Mouse (Mus musculus): ENCODE data around the gene Msi1. TPM values are rescaled to one million over a fixed set of nuclear protein-coding genes. Genes with fewer than 3 reads are reported as not detected.

Gene Msi1
- 52.4 and 53.9 TPM in 2 replicates for polyA plus RNA-seq (2014; fragmentation: Nextera tagmentation; extraction: Ambion mirVana)

DNA sequence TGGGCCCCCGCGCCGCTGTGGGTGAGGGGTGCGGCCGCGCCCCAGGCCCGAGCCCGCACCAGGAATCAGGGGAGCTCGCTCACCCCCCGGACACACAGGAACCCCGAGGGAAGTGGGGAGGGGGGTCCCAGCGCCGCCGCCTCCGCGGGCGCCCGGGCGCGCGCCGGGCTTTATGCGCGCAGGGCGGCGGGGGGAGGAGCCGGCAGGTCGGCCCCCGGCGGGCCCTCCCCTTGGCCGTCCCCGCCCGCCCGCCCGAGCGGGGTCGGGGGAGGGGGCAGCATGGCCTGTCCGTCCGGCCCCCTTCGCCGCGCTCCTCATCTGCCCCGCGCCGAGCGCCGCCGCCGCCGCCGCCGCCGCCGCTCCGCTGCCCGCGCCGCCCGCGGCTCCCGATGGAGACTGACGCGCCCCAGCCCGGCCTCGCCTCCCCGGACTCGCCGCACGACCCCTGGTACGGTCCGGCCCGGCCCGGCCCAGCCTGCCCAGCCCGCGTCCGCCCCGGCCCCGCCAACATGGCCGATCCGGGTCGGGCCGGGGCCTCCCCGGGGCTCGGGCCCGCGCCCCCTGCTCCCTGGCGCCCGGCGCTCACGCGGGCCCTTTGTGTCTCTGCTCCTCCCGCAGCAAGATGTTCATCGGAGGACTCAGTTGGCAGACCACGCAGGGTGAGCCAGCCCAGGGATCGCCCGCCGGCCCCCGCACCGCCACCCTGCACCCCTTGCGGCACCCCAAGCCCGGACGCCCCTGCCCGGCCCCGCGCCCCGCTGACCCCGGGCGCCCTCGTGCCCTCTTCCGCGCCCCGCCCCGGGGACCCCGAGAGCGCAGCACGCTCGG is at the start of gene Msi1:
Gene Msi1 (plus strand): TSS at position 241 of the 828 bp plus-strand sequence.
- no peaks in the 10 kb centered on the region for H3K27me3 ChIP-seq (ENCODE audit: control insufficient read depth, insufficient read depth, low read length)
- DNase-seq (ENCODE audit: low spot score) (peak; percentile 76), ATAC-seq (replicated peaks; ENCODE audit: insufficient number of reproducible peaks, low FRiP score, low TSS enrichment, low read depth) (peak; percentile 77)
- H3K36me3 ChIP-seq (replicated peaks; ENCODE audit: control insufficient read depth, insufficient read depth, low read depth, low read length): no peaks in the 10 kb centered on the region; the same call in 1 of the 2 replicates
- H3K27ac ChIP-seq (replicated peaks; ENCODE audit: low read depth, low read length): peak within 1 kb of the TSS; percentile 92
- no peaks in the 10 kb centered on the region for H3K9me3 ChIP-seq (replicated peaks; ENCODE audit: control insufficient read depth, low read length)
- peaks cover 15% of the 10 kb centered on the region for H3K4me1 ChIP-seq (ENCODE audit: control insufficient read depth, insufficient read depth, low read length)
- peak within 1 kb of the TSS; percentile 88 for H3K4me2 ChIP-seq (ENCODE audit: low read depth, low read length)
- H3K4me3 ChIP-seq (ENCODE audit: low read depth, low read length): peak within 1 kb of the TSS; percentile 100
- H3K9ac ChIP-seq (replicated peaks; ENCODE audit: low read length): peak within 1 kb of the TSS; percentile 100
- WGBS: under 1% methylated on average over 53 of the region's 117 CpGs

DNA sequence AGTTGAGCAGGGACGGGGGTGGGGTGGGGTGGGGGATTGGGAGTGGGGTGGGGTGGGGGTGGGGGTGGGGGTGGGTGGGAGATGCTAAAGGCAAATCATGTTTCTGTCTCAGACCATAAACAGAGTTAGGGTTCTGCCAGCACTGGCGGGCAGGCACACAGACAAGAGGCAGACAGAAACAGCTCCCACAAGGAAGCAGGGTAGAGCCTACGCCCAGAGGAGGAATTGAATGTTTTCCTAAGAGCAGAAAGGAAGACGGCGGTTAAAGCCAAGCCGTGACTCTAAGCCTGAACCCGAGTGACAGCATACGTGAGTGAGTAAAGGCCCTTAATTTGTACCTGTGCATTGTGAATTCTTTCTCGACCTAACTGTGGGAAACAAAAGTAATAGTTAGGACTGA is 37.5 kb upstream of the Msi1 start:
- H3K9me3 ChIP-seq (replicated peaks; ENCODE audit: control insufficient read depth, low read length): no peaks in the 10 kb centered on the region
- no peak overlapping the region for H3K4me3 ChIP-seq (ENCODE audit: low read depth, low read length)
- no peak overlapping the region for H3K9ac ChIP-seq (replicated peaks; ENCODE audit: low read length)
- H3K27ac ChIP-seq (replicated peaks; ENCODE audit: low read depth, low read length): no peak overlapping the region
- no peak overlapping the region for H3K4me2 ChIP-seq (ENCODE audit: low read depth, low read length)
- H3K36me3 ChIP-seq (replicated peaks; ENCODE audit: control insufficient read depth, insufficient read depth, low read depth, low read length): no peaks in the 10 kb centered on the region
- WGBS: 22% methylated on average over 9 of the region's 9 CpGs
- no peaks in the 10 kb centered on the region for H3K4me1 ChIP-seq (ENCODE audit: control insufficient read depth, insufficient read depth, low read length)
- no peak for ATAC-seq (replicated peaks; ENCODE audit: insufficient number of reproducible peaks, low FRiP score, low TSS enrichment, low read depth)
- DNase-seq (ENCODE audit: low spot score): no peak
- H3K27me3 ChIP-seq (ENCODE audit: control insufficient read depth, insufficient read depth, low read length): no peaks in the 10 kb centered on the region

DNA sequence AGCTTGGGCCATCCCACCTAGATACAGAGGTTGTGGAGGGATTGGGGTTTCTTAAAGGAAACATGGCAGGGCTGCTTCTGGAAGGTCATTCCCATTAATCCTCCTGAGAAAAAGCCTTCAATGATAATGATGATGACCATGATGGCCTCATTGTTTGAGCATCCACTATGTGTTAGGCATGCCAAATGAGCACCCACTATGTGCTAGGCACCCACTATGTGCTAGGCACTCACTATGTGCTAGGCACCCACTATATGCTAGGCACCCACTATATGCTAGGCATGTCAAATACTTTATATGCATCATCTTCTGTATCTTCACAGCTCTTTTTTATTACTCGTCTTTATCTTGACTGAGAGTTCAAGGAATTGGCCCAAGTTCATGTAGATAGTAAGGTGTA is 36.4 kb upstream of the Msi1 start:
- no peak overlapping the region for H3K4me3 ChIP-seq (ENCODE audit: low read depth, low read length)
- no peaks in the 10 kb centered on the region for H3K36me3 ChIP-seq (replicated peaks; ENCODE audit: control insufficient read depth, insufficient read depth, low read depth, low read length)
- H3K4me2 ChIP-seq (ENCODE audit: low read depth, low read length): no peak overlapping the region
- no peak overlapping the region for H3K27ac ChIP-seq (replicated peaks; ENCODE audit: low read depth, low read length)
- no peak for ATAC-seq (replicated peaks; ENCODE audit: insufficient number of reproducible peaks, low FRiP score, low TSS enrichment, low read depth)
- peaks cover 2% of the 10 kb centered on the region; the same call in 1 of the 2 replicates for H3K4me1 ChIP-seq (ENCODE audit: control insufficient read depth, insufficient read depth, low read length)
- 94% methylated on average over 1 of the region's 1 CpGs for WGBS
- DNase-seq (ENCODE audit: low spot score): no peak
- no peaks in the 10 kb centered on the region for H3K27me3 ChIP-seq (ENCODE audit: control insufficient read depth, insufficient read depth, low read length)
- no peaks in the 10 kb centered on the region for H3K9me3 ChIP-seq (replicated peaks; ENCODE audit: control insufficient read depth, low read length)
- no peak overlapping the region for H3K9ac ChIP-seq (replicated peaks; ENCODE audit: low read length)

DNA sequence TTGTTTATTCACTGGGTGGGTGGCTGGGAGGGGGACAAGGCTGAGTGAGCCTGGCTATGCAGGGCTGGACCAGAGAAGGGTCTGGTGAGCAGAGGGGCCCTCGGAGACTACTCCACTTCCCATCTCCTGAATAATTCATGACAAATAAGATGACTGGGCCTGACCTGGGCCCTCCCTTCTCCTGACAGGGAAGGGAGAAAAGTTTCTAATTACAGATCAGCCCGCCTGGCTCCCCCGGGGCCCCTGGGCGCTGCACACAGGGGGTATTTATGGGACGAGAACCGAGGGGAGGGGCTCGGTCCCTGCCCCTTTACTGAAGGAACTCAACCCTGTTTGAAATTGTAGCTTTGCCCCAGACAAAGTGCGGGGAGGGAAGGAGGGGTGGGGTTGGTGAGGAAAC is 35.2 kb upstream of the Msi1 start:
- Histone ChIP-seq H3K4me3 (ENCODE audit: low read depth, low read length) (no peak overlapping the region), H3K36me3 (replicated peaks; ENCODE audit: control insufficient read depth, insufficient read depth, low read depth, low read length) (no peaks in the 10 kb centered on the region), H3K9me3 (replicated peaks; ENCODE audit: control insufficient read depth, low read length) (no peaks in the 10 kb centered on the region), H3K4me2 (ENCODE audit: low read depth, low read length) (0 out of 2 replicates have a peak overlapping the region, but pooled peaks have one; percentile 11), H3K27ac (replicated peaks; ENCODE audit: low read depth, low read length) (no peak overlapping the region), H3K27me3 (ENCODE audit: control insufficient read depth, insufficient read depth, low read length) (no peaks in the 10 kb centered on the region), H3K9ac (replicated peaks; ENCODE audit: low read length) (no peak overlapping the region; the same call in 1 of the 2 replicates), H3K4me1 (ENCODE audit: control insufficient read depth, insufficient read depth, low read length) (peaks cover 3% of the 10 kb centered on the region; the same call in 1 of the 2 replicates)
- ATAC-seq (replicated peaks; ENCODE audit: insufficient number of reproducible peaks, low FRiP score, low TSS enrichment, low read depth) (peak; percentile 76), DNase-seq (ENCODE audit: low spot score) (peak; percentile 54)
- WGBS: 2% methylated on average over 8 of the region's 8 CpGs

DNA sequence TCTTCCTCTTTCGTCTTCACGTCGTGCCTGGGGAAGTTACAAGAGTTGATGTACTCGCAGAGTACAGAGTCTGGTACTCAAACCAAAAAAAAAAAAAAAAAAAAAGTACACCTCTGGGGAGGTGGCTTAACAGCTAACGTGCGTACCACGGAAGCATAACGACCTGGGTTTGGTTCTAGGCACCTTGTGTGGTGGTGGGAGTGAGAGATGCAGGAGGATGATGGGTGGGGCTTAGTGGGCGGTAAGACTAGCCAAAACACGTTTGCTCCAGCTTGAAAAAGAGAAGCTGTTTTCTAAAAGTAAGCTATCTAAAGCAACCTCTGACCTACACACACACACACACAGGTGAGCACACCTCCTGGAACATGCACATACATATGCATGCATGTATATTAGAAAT is 34.6 kb upstream of the Msi1 start:
- Histone ChIP-seq H3K9ac (replicated peaks; ENCODE audit: low read length) (no peak overlapping the region), H3K36me3 (replicated peaks; ENCODE audit: control insufficient read depth, insufficient read depth, low read depth, low read length) (no peaks in the 10 kb centered on the region), H3K9me3 (replicated peaks; ENCODE audit: control insufficient read depth, low read length) (no peaks in the 10 kb centered on the region), H3K27ac (replicated peaks; ENCODE audit: low read depth, low read length) (no peak overlapping the region), H3K27me3 (ENCODE audit: control insufficient read depth, insufficient read depth, low read length) (no peaks in the 10 kb centered on the region), H3K4me1 (ENCODE audit: control insufficient read depth, insufficient read depth, low read length) (peaks cover 3% of the 10 kb centered on the region; the same call in 1 of the 2 replicates), H3K4me2 (ENCODE audit: low read depth, low read length) (no peak overlapping the region), H3K4me3 (ENCODE audit: low read depth, low read length) (no peak overlapping the region)
- ATAC-seq (replicated peaks; ENCODE audit: insufficient number of reproducible peaks, low FRiP score, low TSS enrichment, low read depth) (no peak), DNase-seq (ENCODE audit: low spot score) (no peak)
- 24% methylated on average over 10 of the region's 10 CpGs for WGBS

DNA sequence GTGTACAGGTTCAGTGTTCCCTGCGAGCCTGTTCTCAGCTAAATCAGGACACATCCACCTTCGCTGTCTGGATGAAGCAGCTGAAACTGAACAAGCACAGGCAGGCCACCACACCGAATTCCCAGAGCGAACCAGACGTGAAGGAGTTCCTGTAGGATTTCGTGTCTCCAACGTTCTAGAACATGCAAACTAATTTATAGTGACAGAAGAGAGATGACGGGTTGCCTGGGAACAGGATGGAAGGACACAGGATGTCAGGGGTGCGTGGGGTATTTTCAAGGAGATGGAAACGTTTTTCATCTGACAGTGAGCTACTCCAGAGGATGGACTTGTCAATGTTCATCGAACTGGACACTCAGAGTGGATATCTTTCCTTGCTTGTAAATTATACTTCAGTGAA is 32.7 kb upstream of the Msi1 start:
- ATAC-seq (replicated peaks; ENCODE audit: insufficient number of reproducible peaks, low FRiP score, low TSS enrichment, low read depth) (no peak), DNase-seq (ENCODE audit: low spot score) (no peak)
- Histone ChIP-seq H3K4me3 (ENCODE audit: low read depth, low read length) (no peak overlapping the region), H3K36me3 (replicated peaks; ENCODE audit: control insufficient read depth, insufficient read depth, low read depth, low read length) (no peaks in the 10 kb centered on the region), H3K9ac (replicated peaks; ENCODE audit: low read length) (no peak overlapping the region), H3K27me3 (ENCODE audit: control insufficient read depth, insufficient read depth, low read length) (no peaks in the 10 kb centered on the region), H3K4me2 (ENCODE audit: low read depth, low read length) (no peak overlapping the region), H3K27ac (replicated peaks; ENCODE audit: low read depth, low read length) (no peak overlapping the region), H3K9me3 (replicated peaks; ENCODE audit: control insufficient read depth, low read length) (no peaks in the 10 kb centered on the region), H3K4me1 (ENCODE audit: control insufficient read depth, insufficient read depth, low read length) (peaks cover 3% of the 10 kb centered on the region; the same call in 1 of the 2 replicates)
- WGBS: 64% methylated on average over 11 of the region's 11 CpGs

DNA sequence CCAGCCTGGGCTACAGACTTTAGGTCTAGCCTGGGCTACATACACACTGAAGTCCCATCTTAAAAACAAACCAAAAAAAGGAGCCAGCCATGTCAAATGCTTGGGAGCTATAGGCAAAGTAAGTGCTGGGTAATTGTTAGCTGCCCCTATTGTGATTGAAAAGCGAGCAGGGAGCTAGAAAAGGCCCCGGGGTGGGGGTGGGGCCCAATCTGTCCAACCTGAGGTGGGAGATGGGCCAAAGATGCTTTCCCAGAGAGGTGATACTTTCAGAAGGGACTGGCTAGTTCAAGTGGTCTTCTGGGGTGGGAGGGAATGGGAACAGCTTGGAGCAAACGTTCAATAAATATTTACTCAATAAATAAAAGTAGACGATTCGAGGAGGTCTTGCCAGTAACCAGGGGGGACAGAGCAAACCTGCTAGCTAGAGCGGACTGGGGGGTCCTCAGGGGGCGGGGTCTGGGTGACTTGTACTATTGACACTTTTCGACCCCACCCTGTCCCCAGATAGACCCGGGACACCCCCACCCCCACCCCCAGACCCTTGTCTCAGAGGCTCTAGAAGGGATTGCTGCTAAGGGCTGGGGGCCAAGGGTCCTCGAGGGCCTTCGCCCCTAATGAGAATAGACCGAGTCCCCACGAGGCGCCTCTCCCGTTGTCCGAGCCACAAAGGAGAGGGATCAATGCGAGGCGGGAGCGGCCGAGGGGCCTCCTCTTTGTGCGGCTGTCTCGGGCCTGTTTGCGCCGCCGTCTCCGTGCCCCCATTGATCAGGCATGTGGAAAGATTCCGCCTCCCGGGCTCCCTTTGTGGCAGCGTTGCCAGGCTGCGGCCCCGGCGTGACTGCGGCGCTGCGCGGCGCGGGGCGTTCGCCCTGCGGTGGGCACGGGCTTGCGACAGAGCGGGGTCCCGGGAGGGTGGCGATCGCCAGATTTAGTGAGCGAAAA is 31.3 kb upstream of the Msi1 start:
- peak; percentile 74 for DNase-seq (ENCODE audit: low spot score)

More for the DNA sequence above, 31.3 kb upstream of the Msi1 start:
- peak overlapping the region; percentile 78 for H3K9ac ChIP-seq (replicated peaks; ENCODE audit: low read length)
- ATAC-seq (replicated peaks; ENCODE audit: insufficient number of reproducible peaks, low FRiP score, low TSS enrichment, low read depth): peak; percentile 63
- peak overlapping the region; percentile 53 for H3K4me2 ChIP-seq (ENCODE audit: low read depth, low read length)
- H3K27me3 ChIP-seq (ENCODE audit: control insufficient read depth, insufficient read depth, low read length): no peaks in the 10 kb centered on the region
- peaks cover 3% of the 10 kb centered on the region; the same call in 1 of the 2 replicates for H3K4me1 ChIP-seq (ENCODE audit: control insufficient read depth, insufficient read depth, low read length)
- no peaks in the 10 kb centered on the region for H3K36me3 ChIP-seq (replicated peaks; ENCODE audit: control insufficient read depth, insufficient read depth, low read depth, low read length)
- H3K9me3 ChIP-seq (replicated peaks; ENCODE audit: control insufficient read depth, low read length): no peaks in the 10 kb centered on the region
- 0 out of 2 replicates have a peak overlapping the region, but pooled peaks have one; percentile 47 for H3K27ac ChIP-seq (replicated peaks; ENCODE audit: low read depth, low read length)
- H3K4me3 ChIP-seq (ENCODE audit: low read depth, low read length): peak overlapping the region; percentile 23
- 2% methylated on average over 47 of the region's 48 CpGs for WGBS
